Mouse (Mus musculus) frontal cortex, postnatal 25 days (tissue): ENCODE measurements around the gene Birc2.
A peak's percentile ranks its signal among the peaks of the same experiment; 100 is the strongest.

Source experiments
- DNase-seq, 2 experiments: peaks; one replicate each; pipeline ENCODE4 v3.0.0; 2022; ENCODE audit warnings: low spot score in 2 of 2

Birc2 gene

GRCm38 (mm10) chr9:7846667-7847199 lies 9.9 kb upstream of the Birc2 start:
- DNase-seq, result no peak

- DNase-seq, result no peak
These were observed 8.5 kb upstream of the Birc2 start for GRCm38 (mm10) chr9:7845216-7845895.

GRCm38 (mm10) chr9:7841221-7841620 lies 4.4 kb upstream of the Birc2 start:
- no peak for DNase-seq

GRCm38 (mm10) chr9:7837806-7838440 lies 1.1 kb upstream of the Birc2 start:
- no peak for DNase-seq

- peak; percentile 19 to 24 for DNase-seq
These were observed 533 bp downstream of the Birc2 start for GRCm38 (mm10) chr9:7836331-7836730.

GRCm38 (mm10) chr9:7835302-7835701 lies 1.6 kb downstream of the Birc2 start:
- no peak for DNase-seq

GRCm38 (mm10) chr9:7833421-7833820 lies 3.4 kb downstream of the Birc2 start:
- DNase-seq, result no peak

GRCm38 (mm10) chr9:7829531-7830528 lies 7.0 kb downstream of the Birc2 start:
- DNase-seq, result no peak

- no peak for DNase-seq
These were observed 8.2 kb downstream of the Birc2 start for GRCm38 (mm10) chr9:7828706-7829105.

GRCm38 (mm10) chr9:7824916-7825315 lies 11.9 kb downstream of the Birc2 start:
- no peak for DNase-seq

GRCm38 (mm10) chr9:7822758-7823157 lies 14.1 kb downstream of the Birc2 start:
- DNase-seq, result no peak

- no peak for DNase-seq
These were observed 31.8 kb downstream of the Birc2 start for GRCm38 (mm10) chr9:7805101-7805506.

- no peak for DNase-seq
These were observed 38.3 kb downstream of the Birc2 start for GRCm38 (mm10) chr9:7798555-7798954.

GRCm38 (mm10) chr9:7797542-7797941 lies 39.3 kb downstream of the Birc2 start:
- no peak for DNase-seq

- DNase-seq, result no peak
These were observed 40.6 kb downstream of the Birc2 start for GRCm38 (mm10) chr9:7796129-7796864.

GRCm38 (mm10) chr9:7795581-7795980 lies 41.3 kb downstream of the Birc2 start:
- no peak for DNase-seq

- DNase-seq, result no peak
These were observed 43.3 kb downstream of the Birc2 start for GRCm38 (mm10) chr9:7793561-7793960.

- no peak for DNase-seq
These were observed 46.2 kb downstream of the Birc2 start for GRCm38 (mm10) chr9:7790580-7791084.

GRCm38 (mm10) chr9:7789764-7790575 lies 46.9 kb downstream of the Birc2 start:
- DNase-seq, result no peak

GRCm38 (mm10) chr9:7788411-7788810 lies 48.5 kb downstream of the Birc2 start:
- no peak for DNase-seq
